Mouse (Mus musculus): ENCODE measurements around the gene Pitpnm2.
A peak's percentile ranks its signal among the peaks of the same experiment; 100 is the strongest.

DNA sequence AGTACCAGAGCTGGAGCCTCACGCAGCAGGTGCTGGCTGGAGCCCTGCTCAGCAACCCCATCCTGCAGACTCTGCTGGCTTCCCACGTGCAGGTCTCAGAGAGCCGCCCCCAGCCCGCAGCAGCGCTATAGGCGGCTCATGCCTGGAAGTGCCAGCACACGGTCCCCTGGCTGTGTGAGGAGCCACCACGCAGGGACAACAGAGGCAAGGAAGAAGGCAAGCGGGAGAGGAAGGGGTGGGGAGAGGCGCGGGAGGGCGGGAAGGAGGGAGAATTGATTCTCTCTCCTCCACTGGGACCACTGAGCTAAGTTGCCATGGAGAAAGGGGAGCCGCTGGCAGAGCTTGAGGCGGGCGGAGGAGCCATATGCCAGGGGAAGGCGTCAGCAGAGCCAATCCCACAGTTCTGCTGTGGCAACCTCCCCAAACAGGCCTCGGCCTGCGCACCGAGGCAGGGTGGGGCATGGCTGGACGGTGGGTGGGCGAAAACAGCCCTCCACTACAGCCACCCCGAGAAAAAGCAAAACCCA lies 62.5 kb downstream of the Pitpnm2 start:
- no peak for TF ChIP-seq CTCF (IDR thresholded peaks at IDR 0.05; ENCODE audit: extremely low read depth, insufficient read depth, low read length)
- TF ChIP-seq POLR2A (IDR thresholded peaks at IDR 0.05; ENCODE audit: extremely low read depth, insufficient read depth, low read length) = peak; percentile 56

Data from cortical plate, adult 2 months (tissue).